Mouse (Mus musculus) stomach, embryonic 14.5 days (tissue): ENCODE results near the gene Bmp4. TPM values are rescaled to one million over a fixed set of nuclear protein-coding genes. Genes with fewer than 3 reads are reported as not detected.

Source experiments
- ATAC-seq: fragments of 200-750 bp; cut with Nextera tagmentation; 2 replicates; pipeline ENCODE4 v1.8.0; 2017; ENCODE audit warnings: low read depth, moderate TSS enrichment; ENCODE audit not compliant: insufficient number of reproducible peaks, insufficient read depth, low FRiP score
- H3K27ac ChIP-seq: fragments of 300-500 bp; sonication (generic); 2 replicates; pipeline ENCODE4 v1.5.1; 2014; ENCODE audit warnings: mild to moderate bottlenecking, low read length, moderate library complexity, mixed read lengths
- H3K27me3 ChIP-seq: fragments of 300-500 bp; sonication (generic); 2 replicates; pipeline ENCODE4 v1.6.1; 2014; ENCODE audit warnings: low read length, control low read depth, mixed read lengths; ENCODE audit not compliant: control insufficient read depth, insufficient read depth
- H3K36me3 ChIP-seq: fragments of 300-500 bp; sonication (generic); 2 replicates; pipeline ENCODE4 v1.6.1; 2014; ENCODE audit warnings: mild to moderate bottlenecking, control low read depth, low read length, moderate library complexity, mixed read lengths; ENCODE audit not compliant: control insufficient read depth, insufficient read depth
- H3K4me1 ChIP-seq: fragments of 300-500 bp; sonication (generic); 2 replicates; pipeline ENCODE4 v1.6.1; 2014; ENCODE audit warnings: low read length, control low read depth, mixed read lengths; ENCODE audit not compliant: control insufficient read depth, insufficient read depth
- H3K4me2 ChIP-seq: fragments of 300-500 bp; sonication (generic); replicated peaks from 2 replicates; pipeline ENCODE4 v1.6.1; 2014; ENCODE audit warnings: low read depth, low read length, control low read depth
- H3K4me3 ChIP-seq: fragments of 300-500 bp; sonication (generic); 2 replicates; pipeline ENCODE4 v1.5.1; 2014; ENCODE audit warnings: low read depth, low read length, control low read depth
- H3K9ac ChIP-seq: fragments of 300-500 bp; sonication (generic); replicated peaks from 2 replicates; pipeline ENCODE4 v1.6.1; 2014; ENCODE audit warnings: low read depth, mild to moderate bottlenecking, control low read depth, low read length, moderate library complexity, mixed read lengths
- H3K9me3 ChIP-seq: fragments of 300-500 bp; sonication (generic); 2 replicates; pipeline ENCODE4 v1.6.1; 2016; ENCODE audit warnings: low read depth, low read length, control low read depth; ENCODE audit not compliant: control insufficient read depth
- WGBS: fragments of 180-500 bp; shearing (Covaris S2); extraction: QIAGEN DNeasy Blood & Tissue Kit; methylation state at CpG from one replicate; pipeline ENCODE4 v1.1.7; 2014; 5-methylcytosine and 5-hydroxymethylcytosine counted together
- polyA plus RNA-seq: library from polyadenylated mRNA; unstranded; fragments of >200 nt; fragmentation: Nextera tagmentation; extraction: Ambion mirVana; gene quantifications from 2 replicates; pipeline ENCODE4 v1.2.1, GENCODE M21; 2014

Gene Bmp4
- polyA plus RNA-seq, 1 experiment from 2014 or later = 73.9 TPM

DNA sequence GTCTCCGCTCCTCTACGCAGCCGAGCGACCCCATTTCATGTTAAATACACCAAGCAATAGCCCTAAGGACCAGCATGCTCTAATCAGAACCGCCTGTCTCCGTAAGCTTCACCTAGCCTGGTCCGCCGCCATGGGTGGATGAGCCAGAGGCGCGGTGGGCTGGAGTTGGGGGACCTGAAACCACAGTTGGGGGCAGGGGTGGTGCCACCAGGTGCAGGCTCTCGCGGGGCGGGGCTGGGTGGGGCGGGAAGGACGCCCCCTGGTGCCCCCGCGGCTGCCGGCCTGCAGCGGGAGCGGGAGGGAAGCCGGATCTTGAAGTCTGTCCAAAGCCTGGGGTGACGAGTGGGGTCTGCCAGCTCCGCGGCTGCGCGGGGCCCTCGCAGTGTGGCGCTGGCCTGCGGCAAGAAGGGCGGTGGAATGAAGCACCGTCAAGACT is 10.2 kb downstream of the Bmp4 start:
- H3K36me3 ChIP-seq = peaks cover 12% of the 10 kb centered on the region
- peak overlapping the region; percentile 15 for H3K4me3 ChIP-seq
- no peak overlapping the region for H3K9ac ChIP-seq
- H3K27ac ChIP-seq = no peak overlapping the region
- H3K27me3 ChIP-seq = no peaks in the 10 kb centered on the region
- peak overlapping the region; percentile 48 for H3K4me2 ChIP-seq
- 0 out of 2 replicates have a peak, but pooled peaks cover 7% of the 10 kb centered on the region for H3K4me1 ChIP-seq
- 14% methylated on average over 30 of the region's 31 CpGs for WGBS
- H3K9me3 ChIP-seq = no peaks in the 10 kb centered on the region
- peak; percentile 73; the same call in 1 of the 2 replicates for ATAC-seq

DNA sequence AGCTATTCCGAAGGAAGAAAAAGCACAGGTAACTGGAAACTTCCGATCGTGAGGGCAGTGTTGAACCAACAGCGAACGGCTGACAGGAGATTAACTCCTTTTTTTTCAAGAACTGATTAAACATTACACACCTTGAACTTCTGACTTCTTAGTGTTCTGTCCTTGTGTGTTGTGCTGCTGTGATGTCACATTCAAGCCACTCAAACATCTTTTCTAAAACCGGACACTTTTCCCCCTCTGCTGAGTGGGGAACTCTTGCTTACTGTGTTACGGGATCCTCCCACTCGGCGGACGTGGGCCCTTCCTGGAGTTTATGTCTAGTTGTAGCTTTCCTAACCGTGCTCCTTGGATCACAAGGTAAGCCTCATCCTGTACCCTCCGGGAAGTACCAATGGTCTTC is 11.2 kb downstream of the Bmp4 start, which contains the start of gene Gm15217:
Gene Gm15217 (plus strand): TSS at position 130 of the 400 bp plus-strand sequence.
- Histone ChIP-seq H3K4me2 (peak within 1 kb of the TSS; percentile 48), H3K36me3 (peaks cover 10% of the 10 kb centered on the region), H3K27ac (no peak within 1 kb of the TSS), H3K9ac (no peak within 1 kb of the TSS), H3K9me3 (no peaks in the 10 kb centered on the region), H3K4me3 (peak within 1 kb of the TSS; percentile 15; the same call in 1 of the 2 replicates), H3K4me1 (0 out of 2 replicates have a peak, but pooled peaks cover 7% of the 10 kb centered on the region), H3K27me3 (no peaks in the 10 kb centered on the region)
- WGBS = 78% methylated on average over 12 of the region's 12 CpGs
- ATAC-seq = no peak

- 72% methylated on average over 5 of the region's 5 CpGs for WGBS
Measured at GRCm38 (mm10) chr14:46375796-46376195, 14.7 kb downstream of the Bmp4 start.

DNA sequence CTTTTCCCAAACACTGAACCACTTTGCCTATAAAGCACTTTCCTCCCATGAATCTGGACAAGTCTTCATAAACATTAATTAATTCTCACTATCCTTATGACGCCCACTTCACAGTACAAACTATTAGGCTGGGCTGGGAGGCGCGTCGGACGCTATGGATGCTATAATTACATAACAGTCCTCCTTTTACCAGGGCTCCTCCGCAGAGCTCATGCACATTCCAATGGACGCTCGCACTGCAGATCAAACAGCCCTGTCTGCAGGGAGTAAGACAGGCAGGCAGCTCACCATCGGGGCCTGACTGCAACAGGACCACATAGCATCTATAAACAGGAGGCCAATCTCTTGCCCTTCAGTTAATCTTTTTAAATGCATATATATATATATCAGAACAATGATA is 18.0 kb downstream of the Bmp4 start:
- WGBS = 26% methylated on average over 9 of the region's 9 CpGs
- Histone ChIP-seq H3K36me3 (no peaks in the 10 kb centered on the region), H3K27ac (no peak overlapping the region), H3K9me3 (no peaks in the 10 kb centered on the region), H3K27me3 (no peaks in the 10 kb centered on the region), H3K4me2 (no peak overlapping the region), H3K4me1 (no peaks in the 10 kb centered on the region), H3K9ac (no peak overlapping the region), H3K4me3 (no peak overlapping the region)
- ATAC-seq = no peak

More at GRCm38 (mm10) chr14:46375796-46376195, 14.7 kb downstream of the Bmp4 start:
- Histone ChIP-seq H3K9me3 (no peaks in the 10 kb centered on the region), H3K27ac (no peak overlapping the region), H3K9ac (no peak overlapping the region), H3K4me1 (0 out of 2 replicates have a peak, but pooled peaks cover 6% of the 10 kb centered on the region), H3K4me2 (no peak overlapping the region), H3K27me3 (no peaks in the 10 kb centered on the region), H3K36me3 (no peaks in the 10 kb centered on the region), H3K4me3 (no peak overlapping the region)
- ATAC-seq = no peak

DNA sequence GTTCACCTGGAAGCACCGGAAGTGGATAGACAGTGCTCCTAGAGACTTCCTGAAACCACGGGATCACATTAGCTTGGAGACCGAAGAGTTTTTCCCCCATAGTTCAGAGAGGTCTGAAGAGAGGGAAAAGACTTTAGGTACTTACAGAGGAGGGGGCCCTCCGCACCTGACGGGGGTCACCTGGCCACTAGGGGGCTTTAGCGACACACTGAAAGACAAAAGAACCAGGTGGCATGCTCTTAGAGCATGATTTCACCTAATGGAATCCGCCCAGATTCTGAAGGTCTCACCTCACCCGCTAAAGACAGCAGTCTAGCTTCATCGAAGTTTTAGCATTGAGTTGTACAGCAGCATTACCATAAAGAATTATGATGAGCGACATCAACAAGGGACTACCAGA is 27.3 kb downstream of the Bmp4 start:
- no peak for ATAC-seq
- no peak overlapping the region for H3K9ac ChIP-seq
- H3K4me2 ChIP-seq = no peak overlapping the region
- 35% methylated on average over 10 of the region's 10 CpGs for WGBS
- no peaks in the 10 kb centered on the region for H3K4me1 ChIP-seq
- no peak overlapping the region for H3K27ac ChIP-seq
- no peaks in the 10 kb centered on the region for H3K36me3 ChIP-seq
- H3K9me3 ChIP-seq = no peaks in the 10 kb centered on the region
- no peak overlapping the region for H3K4me3 ChIP-seq
- no peaks in the 10 kb centered on the region for H3K27me3 ChIP-seq

GRCm38 (mm10) chr14:46357696-46358095 is 32.8 kb downstream of the Bmp4 start:
- 68% methylated on average over 8 of the region's 8 CpGs for WGBS
- H3K9ac ChIP-seq = no peak overlapping the region
- H3K36me3 ChIP-seq = no peaks in the 10 kb centered on the region
- ATAC-seq = no peak
- H3K27me3 ChIP-seq = no peaks in the 10 kb centered on the region
- H3K4me3 ChIP-seq = no peak overlapping the region
- no peaks in the 10 kb centered on the region for H3K4me1 ChIP-seq
- no peak overlapping the region for H3K4me2 ChIP-seq
- H3K9me3 ChIP-seq = no peaks in the 10 kb centered on the region
- no peak overlapping the region for H3K27ac ChIP-seq

- Histone ChIP-seq H3K4me3 (no peak overlapping the region), H3K9ac (no peak overlapping the region), H3K4me2 (no peak overlapping the region), H3K4me1 (no peaks in the 10 kb centered on the region), H3K27me3 (no peaks in the 10 kb centered on the region), H3K27ac (no peak overlapping the region), H3K9me3 (no peaks in the 10 kb centered on the region), H3K36me3 (no peaks in the 10 kb centered on the region)
- WGBS = 78% methylated on average over 7 of the region's 7 CpGs
- no peak for ATAC-seq
Measured at GRCm38 (mm10) chr14:46357286-46357685, 33.2 kb downstream of the Bmp4 start.

DNA sequence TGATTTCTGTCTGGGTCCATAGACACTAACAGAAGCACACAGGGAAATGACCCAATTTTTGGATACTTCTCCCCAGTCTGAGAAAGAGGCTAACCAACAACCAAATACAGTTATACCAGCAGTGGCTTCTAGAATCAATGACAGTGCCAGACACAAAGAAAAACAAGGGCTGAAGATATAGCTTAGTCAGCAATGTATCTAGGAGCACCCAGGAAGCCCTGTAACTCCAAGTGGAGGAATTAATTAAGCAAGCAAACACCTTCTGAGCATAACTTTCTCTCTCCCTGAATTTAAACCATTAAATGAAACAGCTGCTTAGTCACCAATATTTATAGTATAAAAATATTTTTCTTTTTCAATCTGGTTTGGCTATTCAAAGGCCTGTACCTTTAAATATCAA is 45.7 kb downstream of the Bmp4 start:
- Histone ChIP-seq H3K36me3 (no peaks in the 10 kb centered on the region), H3K4me2 (no peak overlapping the region), H3K9ac (no peak overlapping the region), H3K9me3 (0 out of 2 replicates have a peak, but pooled peaks cover 8% of the 10 kb centered on the region), H3K4me3 (no peak overlapping the region), H3K27ac (no peak overlapping the region), H3K27me3 (no peaks in the 10 kb centered on the region), H3K4me1 (no peaks in the 10 kb centered on the region)
- ATAC-seq = no peak

- 73% methylated on average over 11 of the region's 11 CpGs for WGBS
- H3K4me2 ChIP-seq = no peak overlapping the region
- H3K27me3 ChIP-seq = no peaks in the 10 kb centered on the region
- H3K27ac ChIP-seq = no peak overlapping the region
- no peak overlapping the region for H3K4me3 ChIP-seq
- ATAC-seq = no peak
- H3K4me1 ChIP-seq = no peaks in the 10 kb centered on the region
- no peak overlapping the region for H3K9ac ChIP-seq
- no peaks in the 10 kb centered on the region for H3K36me3 ChIP-seq
- no peaks in the 10 kb centered on the region for H3K9me3 ChIP-seq
Measured at GRCm38 (mm10) chr14:46338801-46339200, 51.7 kb downstream of the Bmp4 start.
